ENCODE assay signal across 27 mouse cellular contexts in the genomic region with DNA sequence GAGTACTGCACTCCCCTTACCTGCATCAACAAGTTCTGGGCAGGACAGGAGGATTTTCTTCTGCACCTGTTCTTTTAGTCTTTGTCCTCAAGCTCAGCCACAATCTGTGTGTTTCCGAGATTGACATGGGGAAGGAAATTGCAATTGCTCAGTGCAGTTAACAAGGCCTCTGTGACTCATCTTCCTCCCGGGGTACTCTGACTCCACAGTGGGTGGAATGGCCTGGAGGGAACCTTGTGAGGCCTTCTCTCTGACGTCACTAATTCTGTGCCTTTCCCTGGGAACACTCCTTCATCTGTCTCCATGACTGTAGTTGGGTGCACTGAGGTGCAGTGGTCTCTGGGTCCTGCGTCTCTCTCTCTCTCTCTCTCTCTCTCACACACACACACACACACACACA. TPM values are rescaled to one million over a fixed set of nuclear protein-coding genes. Genes with fewer than 3 reads are reported as not detected.
DNase-seq lines count a peak whose midpoint lies in the region.
"Had no signal": no experiment of that assay in that cellular context is flagged by ENCODE, and none has a peak within 500 bp of the region (broad histone marks: within the 10 kb centered on the region; RNA-seq: fewer than 3 reads in every experiment).

No protein-coding gene starts in this region.

- peak overlapping the region; percentile 77 for H3K27ac ChIP-seq in macrophage
- H3K27ac ChIP-seq: heart, embryonic 13.5 days; liver, embryonic 15.5 days; stomach, postnatal 0 days had no signal

- DNase-seq in adrenal gland, postnatal 14 days: peak; percentile 40
- no peak for DNase-seq in adrenal gland, postnatal 25 days
- DNase-seq in 3T3-L1 (ENCODE audit: low read depth, low spot score): peak; percentile 72
- DNase-seq in NIH3T3 (ENCODE audit: low read depth): peak; percentile 70
- no peak for DNase-seq in urinary bladder, postnatal 4 days (ENCODE audit: low spot score in 2 of 2)
- DNase-seq in layer of hippocampus, postnatal 25 days (ENCODE audit: extremely low spot score in 1 of 2, low spot score in 1 of 2): no peak
- DNase-seq: cerebellum, adult 2 months; cerebellum, postnatal 14 days; forebrain, postnatal 0 days; heart, postnatal 10 days; kidney, postnatal 36 days; layer of hippocampus, postnatal 36 days; left cerebral cortex, postnatal 4 days; lung, embryonic 14.5 days; midbrain, embryonic 14.5 days; retina, postnatal 1 day; spleen, adult 18-20 months; thymus, adult 2 months; thymus, postnatal 36 days had no signal

- H3K4me3 ChIP-seq in macrophage (ENCODE audit: inconsistent target): no peak overlapping the region
- H3K4me3 ChIP-seq: erythroblast, embryonic 14.5 days; forebrain, embryonic 12.5 days; heart, embryonic 13.5 days; liver, embryonic 15.5 days; neural tube, embryonic 15.5 days had no signal

- no peaks in the 10 kb centered on the region for H3K36me3 ChIP-seq in macrophage (ENCODE audit: inconsistent target)
- H3K36me3 ChIP-seq: forebrain, embryonic 12.5 days; G1E; heart, embryonic 13.5 days; liver, embryonic 15.5 days; neural tube, embryonic 15.5 days had no signal

- 28% methylated on average over 4 of the region's 4 CpGs for WGBS in macrophage (ENCODE audit: missing documents)

- H3K79me2 ChIP-seq in macrophage (ENCODE audit: inconsistent target): no peaks in the 10 kb centered on the region

RNA-seq across cellular contexts. Expression of a gene that starts 41.4 kb away (rescaled TPM):
- 57.5 and 68.3 TPM in 2 replicates for total RNA-seq in adrenal gland, postnatal 14 days (2021)
- 52.4 and 64.5 TPM in 2 replicates for total RNA-seq in adrenal gland, postnatal 25 days (2021)
- 100 to 1,000 TPM; 104 to 265 (median 210) TPM for total RNA-seq in macrophage (2018; cell fraction: chromatin; rRNA removed)
- total RNA-seq in macrophage (2018; cell fraction: cytosol; rRNA removed): 10 to 100 TPM; 16.6 to 35.7 (median 26.2) TPM
- 100 to 1,000 TPM in 15 of 26 experiments, 10 to 100 TPM in 11; 57.3 to 182 (median 106) TPM for total RNA-seq in macrophage (2018; cell fraction: nucleus; rRNA removed)
- polyA plus RNA-seq in macrophage (2018): 25.7 to 28.4 TPM (median 27.9 TPM) in 3 replicates
- 10 to 100 TPM; 37.6 to 48.7 TPM for total RNA-seq in layer of hippocampus, postnatal 25 days (2021)

Comparison
In these comparisons a context has a peak if more than half of its experiments do, and no peak if none do; other contexts are left out.
1. DNase-seq: peak in adrenal gland, postnatal 14 days (single experiment), 3T3-L1 (single experiment) and NIH3T3 (single experiment); none in adrenal gland, postnatal 25 days (single experiment), urinary bladder, postnatal 4 days (0 of 2) and layer of hippocampus, postnatal 25 days (0 of 2).